Mouse (Mus musculus) liver, adult 2 months (tissue): Measurements from ENCODE around the gene Defb26. TPM values are rescaled to one million over a fixed set of nuclear protein-coding genes. Genes with fewer than 3 reads are reported as not detected.

Experiments used
- DNase-seq: peaks from one replicate; pipeline ENCODE4 v3.0.0-alpha.2; 2011; ENCODE audit warnings: low read depth, low spot score; ENCODE audit errors: extremely low read depth
- H3K27ac ChIP-seq: fragments of 200-500 bp; replicated peaks from 2 replicates; pipeline ENCODE4 v1.5.1; 2012; ENCODE audit warnings: low read depth, mild to moderate bottlenecking, control low read depth, inconsistent platforms, low read length; ENCODE audit not compliant: insufficient read depth
- H3K27me3 ChIP-seq: fragments of 200-500 bp; 2 replicates; pipeline ENCODE4 v1.6.1; 2012; ENCODE audit warnings: mild to moderate bottlenecking, moderate library complexity, low read length, inconsistent platforms; ENCODE audit not compliant: control insufficient read depth, insufficient read depth
- H3K36me3 ChIP-seq: fragments of 200-500 bp; 2 replicates; pipeline ENCODE4 v1.6.1; 2012; ENCODE audit warnings: low read length, inconsistent platforms; ENCODE audit not compliant: control insufficient read depth, insufficient read depth
- H3K4me1 ChIP-seq: fragments of 200-500 bp; 2 replicates; pipeline ENCODE4 v1.6.1; 2011; ENCODE audit warnings: low read length; ENCODE audit not compliant: control insufficient read depth, insufficient read depth
- H3K4me3 ChIP-seq: fragments of 200-500 bp; 2 replicates; pipeline ENCODE4 v1.5.1; 2011; ENCODE audit warnings: low read depth, mild to moderate bottlenecking, control low read depth, low read length, moderate library complexity; ENCODE audit not compliant: insufficient read depth
- H3K79me2 ChIP-seq: fragments of 200-500 bp; 2 replicates; pipeline ENCODE4 v1.6.1; 2012; ENCODE audit warnings: inconsistent platforms, mild to moderate bottlenecking, low read length, moderate library complexity; ENCODE audit not compliant: control insufficient read depth, insufficient read depth
- H3K9ac ChIP-seq: fragments of 200-500 bp; 2 replicates; pipeline ENCODE4 v1.6.1; 2012; ENCODE audit warnings: low read depth, mild to moderate bottlenecking, control low read depth, inconsistent platforms, low read length
- CTCF ChIP-seq: fragments of 200-500 bp; IDR thresholded peaks from 2 replicates; pipeline ENCODE4 v1.5.1; 2011; ENCODE audit warnings: low read depth, low read length, control low read depth
- POLR2A ChIP-seq: fragments of 200-500 bp; IDR thresholded peaks from 2 replicates; pipeline ENCODE4 v1.6.1; 2011; ENCODE audit warnings: low read length, control low read depth; ENCODE audit not compliant: insufficient read depth; ENCODE audit errors: extremely low read depth
- WGBS: fragments of 180-500 bp; shearing (Covaris S2); methylation state at CpG from one replicate; pipeline ENCODE4 v1.1.7; 2018; 5-methylcytosine and 5-hydroxymethylcytosine counted together
- polyA plus RNA-seq: library from polyadenylated mRNA; depleted of rRNA; stranded (reverse); fragments of >200 nt; gene quantifications from 2 replicates; pipeline ENCODE4 v1.2.3, GENCODE M21; 2012; rRNA removed
- total RNA-seq: library from RNA; depleted of rRNA; stranded (reverse); fragments of >200 nt; gene quantifications from 2 replicates; pipeline ENCODE4 v1.2.3, GENCODE M21; 2014; rRNA removed

The Defb26 gene
- total and polyA plus RNA-seq, 2 experiments = not detected

- Histone ChIP-seq H3K4me1 (no peaks in the 10 kb centered on the region), H3K27me3 (no peaks in the 10 kb centered on the region), H3K4me3 (no peak overlapping the region), H3K27ac (no peak overlapping the region), H3K36me3 (no peaks in the 10 kb centered on the region), H3K79me2 (no peaks in the 10 kb centered on the region), H3K9ac (no peak overlapping the region)
- 59% methylated on average over 13 of the region's 13 CpGs for WGBS
- DNase-seq = no peak
- TF ChIP-seq CTCF (no peak), POLR2A (no peak)
Observed at GRCm38 (mm10) chr2:152459241-152459640, 52.3 kb downstream of the Defb26 start.

Other genes with a start within 250 kb of the Defb26 start
- 13.0 and 15.9 TPM in 2 replicates for gene Tbc1d20, start 217.9 kb downstream of the Defb26 start, total RNA-seq
- 23.6 and 25.1 TPM in 2 replicates for gene Tbc1d20, start 217.9 kb downstream of the Defb26 start, polyA plus RNA-seq
- 43.4 and 47.7 TPM in 2 replicates for gene Rbck1, start 179.0 kb downstream of the Defb26 start, total RNA-seq
- 92.8 and 107 TPM in 2 replicates for gene Rbck1, start 179.0 kb downstream of the Defb26 start, polyA plus RNA-seq
- gene Trib3, start 167.7 kb downstream of the Defb26 start, total RNA-seq = 14.7 and 16.2 TPM in 2 replicates
- gene Trib3, start 167.7 kb downstream of the Defb26 start, polyA plus RNA-seq = 4.9 and 5.4 TPM in 2 replicates
- not detected in 2 replicates for gene Nrsn2, start 135.1 kb downstream of the Defb26 start, total RNA-seq
- gene Nrsn2, start 135.1 kb downstream of the Defb26 start, polyA plus RNA-seq = not detected in 2 replicates
- 0.18 and 0.40 TPM in 2 replicates for gene Sox12, start 113.6 kb downstream of the Defb26 start, total RNA-seq
- 1.7 and 1.9 TPM in 2 replicates for gene Sox12, start 113.6 kb downstream of the Defb26 start, polyA plus RNA-seq
- gene Zcchc3, start 96.7 kb downstream of the Defb26 start, total RNA-seq = 0.37 and 0.47 TPM in 2 replicates
- 0.40 and 0.44 TPM in 2 replicates for gene Zcchc3, start 96.7 kb downstream of the Defb26 start, polyA plus RNA-seq
- not detected in 2 replicates for gene 6820408C15Rik, start 96.1 kb downstream of the Defb26 start, total RNA-seq
- not detected in 2 replicates for gene 6820408C15Rik, start 96.1 kb downstream of the Defb26 start, polyA plus RNA-seq
- gene Defb23, start 47.1 kb downstream of the Defb26 start, total RNA-seq = not detected in 2 replicates
- gene Defb23, start 47.1 kb downstream of the Defb26 start, polyA plus RNA-seq = not detected in 2 replicates
- gene Defb20, start 34.6 kb downstream of the Defb26 start, total RNA-seq = not detected in 2 replicates
- gene Defb20, start 34.6 kb downstream of the Defb26 start, polyA plus RNA-seq = not detected in 2 replicates
- gene Defb22, start 21.6 kb downstream of the Defb26 start, total RNA-seq = not detected in 2 replicates
- gene Defb22, start 21.6 kb downstream of the Defb26 start, polyA plus RNA-seq = not detected in 2 replicates
- gene Defb28, start 6.6 kb upstream of the Defb26 start, total RNA-seq = not detected in 2 replicates
- not detected in 2 replicates for gene Defb28, start 6.6 kb upstream of the Defb26 start, polyA plus RNA-seq
- not detected in 2 replicates for gene Defb29, start 28.4 kb upstream of the Defb26 start, total RNA-seq
- not detected in 2 replicates for gene Defb29, start 28.4 kb upstream of the Defb26 start, polyA plus RNA-seq
- gene Gm17416, start 57.6 kb upstream of the Defb26 start, total RNA-seq = not detected in 2 replicates
- gene Gm17416, start 57.6 kb upstream of the Defb26 start, polyA plus RNA-seq = not detected in 2 replicates
- not detected in 2 replicates for gene Defb21, start 61.1 kb upstream of the Defb26 start, total RNA-seq
- not detected in 2 replicates for gene Defb21, start 61.1 kb upstream of the Defb26 start, polyA plus RNA-seq
- gene Defb19, start 68.6 kb upstream of the Defb26 start, total RNA-seq = not detected in 2 replicates
- not detected in 2 replicates for gene Defb19, start 68.6 kb upstream of the Defb26 start, polyA plus RNA-seq
- not detected in 2 replicates for gene Defb45, start 87.7 kb upstream of the Defb26 start, total RNA-seq
- gene Defb45, start 87.7 kb upstream of the Defb26 start, polyA plus RNA-seq = not detected in 2 replicates
- gene Defb36, start 92.6 kb upstream of the Defb26 start, total RNA-seq = not detected in 2 replicates
- gene Defb36, start 92.6 kb upstream of the Defb26 start, polyA plus RNA-seq = not detected in 2 replicates
- gene Defb25, start 111.4 kb upstream of the Defb26 start, total RNA-seq = 2.1 TPM in 1 of 2 replicates, not detected in the other
- gene Defb25, start 111.4 kb upstream of the Defb26 start, polyA plus RNA-seq = not detected in 2 replicates
- gene Rem1, start 115.3 kb upstream of the Defb26 start, total RNA-seq = 0.34 and 0.65 TPM in 2 replicates
- 0.32 and 0.35 TPM in 2 replicates for gene Rem1, start 115.3 kb upstream of the Defb26 start, polyA plus RNA-seq
- 65.5 and 86.1 TPM in 2 replicates for gene H13, start 157.8 kb upstream of the Defb26 start, total RNA-seq
- 117 and 148 TPM in 2 replicates for gene H13, start 157.8 kb upstream of the Defb26 start, polyA plus RNA-seq
- gene Mcts2, start 175.3 kb upstream of the Defb26 start, total RNA-seq = 7.2 and 8.9 TPM in 2 replicates
- gene Mcts2, start 175.3 kb upstream of the Defb26 start, polyA plus RNA-seq = 2.4 and 3.8 TPM in 2 replicates
- 16.4 and 33.0 TPM in 2 replicates for gene Id1, start 224.6 kb upstream of the Defb26 start, total RNA-seq
- 19.2 and 33.0 TPM in 2 replicates for gene Id1, start 224.6 kb upstream of the Defb26 start, polyA plus RNA-seq
- not detected in 2 replicates for gene Cox4i2, start 242.5 kb upstream of the Defb26 start, total RNA-seq
- 0.22 and 0.31 TPM in 2 replicates for gene Cox4i2, start 242.5 kb upstream of the Defb26 start, polyA plus RNA-seq